Mouse (Mus musculus): ENCODE results near the gene Rars. TPM values are rescaled to one million over a fixed set of nuclear protein-coding genes. Genes with fewer than 3 reads are reported as not detected.

Gene Rars
- polyA plus RNA-seq, 1 experiment from 2014 or later = 137 TPM

GRCm38 (mm10) chr11:35784002-35784401 lies 50.3 kb downstream of the Rars start:
- H3K4me1 ChIP-seq (replicated peaks; ENCODE audit: control insufficient read depth, insufficient read depth, low read length) = no peaks in the 10 kb centered on the region
- H3K27ac ChIP-seq (ENCODE audit: low read depth, low read length) = no peak overlapping the region
- H3K36me3 ChIP-seq (ENCODE audit: control insufficient read depth, insufficient read depth, low read length) = peaks cover 34% of the 10 kb centered on the region
- no peak for ATAC-seq (replicated peaks; ENCODE audit: low FRiP score)
- WGBS = 89% methylated on average over 3 of the region's 3 CpGs
- H3K4me3 ChIP-seq (ENCODE audit: low read depth, low read length) = no peak overlapping the region
- H3K4me2 ChIP-seq = no peak overlapping the region
- H3K9me3 ChIP-seq (ENCODE audit: control insufficient read depth, low read length) = no peaks in the 10 kb centered on the region
- DNase-seq (ENCODE audit: low spot score) = no peak
- H3K9ac ChIP-seq (ENCODE audit: low read depth, low read length) = no peak overlapping the region
- H3K27me3 ChIP-seq (replicated peaks; ENCODE audit: control insufficient read depth, insufficient read depth, low read length) = no peaks in the 10 kb centered on the region

- Histone ChIP-seq H3K4me1 (replicated peaks; ENCODE audit: control insufficient read depth, insufficient read depth, low read length) (no peaks in the 10 kb centered on the region), H3K27me3 (replicated peaks; ENCODE audit: control insufficient read depth, insufficient read depth, low read length) (no peaks in the 10 kb centered on the region), H3K9me3 (ENCODE audit: control insufficient read depth, low read length) (no peaks in the 10 kb centered on the region), H3K4me2 (no peak overlapping the region), H3K4me3 (ENCODE audit: low read depth, low read length) (no peak overlapping the region), H3K36me3 (ENCODE audit: control insufficient read depth, insufficient read depth, low read length) (peaks cover 41% of the 10 kb centered on the region), H3K27ac (ENCODE audit: low read depth, low read length) (no peak overlapping the region), H3K9ac (ENCODE audit: low read depth, low read length) (no peak overlapping the region)
- no peak for DNase-seq (ENCODE audit: low spot score)
- no peak for ATAC-seq (replicated peaks; ENCODE audit: low FRiP score)
- 90% methylated on average over 5 of the region's 5 CpGs for WGBS
Measured at GRCm38 (mm10) chr11:35783038-35783437, 51.3 kb downstream of the Rars start.

DNA sequence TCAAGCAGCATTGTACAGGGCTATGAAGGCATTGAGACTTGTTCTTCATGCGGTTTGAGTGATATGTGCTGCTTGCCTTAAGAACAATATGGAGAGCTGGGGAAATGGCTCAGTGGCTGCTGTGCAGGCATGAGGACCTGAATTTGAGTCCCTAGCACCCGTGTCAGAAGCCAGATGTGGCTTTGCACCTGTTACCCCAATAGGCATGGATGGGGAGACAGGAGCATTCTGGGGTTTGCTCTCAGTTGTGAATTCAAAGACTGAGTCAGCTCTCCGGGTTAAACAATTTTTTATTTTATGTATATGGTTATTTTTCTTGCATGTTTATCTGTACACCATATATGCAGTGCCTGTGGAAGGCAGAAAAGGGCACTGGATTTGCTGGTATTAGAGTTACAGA lies 51.9 kb downstream of the Rars start:
- Histone ChIP-seq H3K27me3 (replicated peaks; ENCODE audit: control insufficient read depth, insufficient read depth, low read length) (no peaks in the 10 kb centered on the region), H3K4me3 (ENCODE audit: low read depth, low read length) (no peak overlapping the region), H3K9ac (ENCODE audit: low read depth, low read length) (no peak overlapping the region), H3K27ac (ENCODE audit: low read depth, low read length) (no peak overlapping the region), H3K4me2 (no peak overlapping the region), H3K9me3 (ENCODE audit: control insufficient read depth, low read length) (no peaks in the 10 kb centered on the region), H3K36me3 (ENCODE audit: control insufficient read depth, insufficient read depth, low read length) (peaks cover 47% of the 10 kb centered on the region), H3K4me1 (replicated peaks; ENCODE audit: control insufficient read depth, insufficient read depth, low read length) (no peaks in the 10 kb centered on the region)
- ATAC-seq (replicated peaks; ENCODE audit: low FRiP score) = no peak
- 95% methylated on average over 3 of the region's 3 CpGs for WGBS
- DNase-seq (ENCODE audit: low spot score) = no peak

DNA sequence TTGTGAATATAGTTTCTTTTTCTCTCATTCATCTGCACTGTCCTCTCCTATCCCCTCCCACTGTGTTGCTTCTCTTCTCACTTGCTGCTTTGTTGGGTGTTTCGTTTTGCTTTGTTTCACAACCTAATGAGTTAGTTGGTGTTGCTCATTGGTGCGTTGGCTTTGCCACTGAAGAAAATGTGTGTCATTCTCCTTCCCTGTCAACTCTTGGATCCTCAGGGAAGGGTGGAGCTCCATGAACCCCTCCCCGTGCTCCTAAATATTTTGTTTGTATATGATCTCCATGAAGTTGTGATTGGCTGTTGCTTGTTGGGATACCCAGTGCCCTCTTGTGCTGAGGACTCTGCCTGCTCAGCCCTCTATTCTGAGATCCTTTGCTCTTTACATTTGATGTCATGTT lies 54.0 kb downstream of the Rars start:
- DNase-seq (ENCODE audit: low spot score) (no peak), ATAC-seq (replicated peaks; ENCODE audit: low FRiP score) (no peak)
- H3K9ac ChIP-seq (ENCODE audit: low read depth, low read length) = no peak overlapping the region
- no peak overlapping the region for H3K27ac ChIP-seq (ENCODE audit: low read depth, low read length)
- H3K4me1 ChIP-seq (replicated peaks; ENCODE audit: control insufficient read depth, insufficient read depth, low read length) = no peaks in the 10 kb centered on the region
- H3K36me3 ChIP-seq (ENCODE audit: control insufficient read depth, insufficient read depth, low read length) = peaks cover 50% of the 10 kb centered on the region
- H3K27me3 ChIP-seq (replicated peaks; ENCODE audit: control insufficient read depth, insufficient read depth, low read length) = no peaks in the 10 kb centered on the region
- 91% methylated on average over 3 of the region's 3 CpGs for WGBS
- no peak overlapping the region for H3K4me2 ChIP-seq
- no peaks in the 10 kb centered on the region for H3K9me3 ChIP-seq (ENCODE audit: control insufficient read depth, low read length)
- no peak overlapping the region for H3K4me3 ChIP-seq (ENCODE audit: low read depth, low read length)

DNA sequence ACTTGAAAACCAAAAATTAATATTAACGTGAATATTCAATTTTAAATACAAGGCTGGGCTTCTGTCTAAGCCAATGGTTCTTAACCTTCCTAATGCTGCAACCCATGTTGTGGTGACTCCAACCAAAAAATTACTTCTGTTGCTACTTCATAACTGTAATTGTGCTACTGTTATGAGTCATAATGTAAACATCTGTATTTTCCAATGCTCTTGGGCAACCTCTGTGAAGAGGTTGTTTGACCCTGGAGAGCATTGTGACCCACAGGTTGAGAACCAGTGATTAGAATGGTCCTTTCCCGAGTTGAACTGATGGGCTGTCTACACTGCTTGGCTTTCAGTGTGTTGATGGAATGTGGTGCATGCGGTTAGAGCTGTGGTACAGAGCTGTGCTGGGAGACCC lies 57.9 kb downstream of the Rars start:
- no peak for DNase-seq (ENCODE audit: low spot score)
- WGBS = 94% methylated on average over 3 of the region's 3 CpGs
- H3K36me3 ChIP-seq (ENCODE audit: control insufficient read depth, insufficient read depth, low read length) = peaks cover 26% of the 10 kb centered on the region
- no peak overlapping the region for H3K9ac ChIP-seq (ENCODE audit: low read depth, low read length)
- H3K4me2 ChIP-seq = no peak overlapping the region
- H3K27ac ChIP-seq (ENCODE audit: low read depth, low read length) = no peak overlapping the region
- H3K4me1 ChIP-seq (replicated peaks; ENCODE audit: control insufficient read depth, insufficient read depth, low read length) = no peaks in the 10 kb centered on the region
- ATAC-seq (replicated peaks; ENCODE audit: low FRiP score) = no peak
- no peaks in the 10 kb centered on the region for H3K9me3 ChIP-seq (ENCODE audit: control insufficient read depth, low read length)
- no peak overlapping the region for H3K4me3 ChIP-seq (ENCODE audit: low read depth, low read length)
- no peaks in the 10 kb centered on the region for H3K27me3 ChIP-seq (replicated peaks; ENCODE audit: control insufficient read depth, insufficient read depth, low read length)

DNA sequence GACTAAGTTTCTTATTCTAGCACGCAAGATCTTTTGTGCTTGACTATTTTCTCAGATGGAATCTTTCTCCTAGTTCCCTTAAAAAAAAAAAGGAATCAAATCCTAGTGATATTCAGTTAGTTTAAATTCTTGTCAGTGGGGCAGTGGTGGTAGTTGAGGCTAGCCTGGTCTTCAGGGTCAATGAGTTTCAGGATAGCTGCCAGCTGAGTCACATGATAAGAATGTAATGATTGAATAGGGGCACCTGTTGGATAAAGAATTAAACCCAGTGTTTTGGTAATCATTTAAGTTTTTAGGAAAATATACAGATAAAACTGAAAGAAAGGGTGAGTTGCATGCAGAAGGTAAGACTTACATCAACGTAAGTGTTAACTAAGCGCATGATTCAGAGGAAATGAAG lies 58.7 kb downstream of the Rars start:
- H3K27me3 ChIP-seq (replicated peaks; ENCODE audit: control insufficient read depth, insufficient read depth, low read length) = no peaks in the 10 kb centered on the region
- H3K9ac ChIP-seq (ENCODE audit: low read depth, low read length) = no peak overlapping the region
- H3K36me3 ChIP-seq (ENCODE audit: control insufficient read depth, insufficient read depth, low read length) = peaks cover 26% of the 10 kb centered on the region
- WGBS = 89% methylated on average over 3 of the region's 3 CpGs
- H3K27ac ChIP-seq (ENCODE audit: low read depth, low read length) = no peak overlapping the region
- no peak overlapping the region for H3K4me3 ChIP-seq (ENCODE audit: low read depth, low read length)
- no peaks in the 10 kb centered on the region for H3K9me3 ChIP-seq (ENCODE audit: control insufficient read depth, low read length)
- ATAC-seq (replicated peaks; ENCODE audit: low FRiP score) (no peak), DNase-seq (ENCODE audit: low spot score) (no peak)
- peaks cover 2% of the 10 kb centered on the region; the same call in 1 of the 2 replicates for H3K4me1 ChIP-seq (replicated peaks; ENCODE audit: control insufficient read depth, insufficient read depth, low read length)
- H3K4me2 ChIP-seq = no peak overlapping the region

- H3K36me3 ChIP-seq (ENCODE audit: control insufficient read depth, insufficient read depth, low read length) = peaks cover 5% of the 10 kb centered on the region; the same call in 1 of the 2 replicates
- 51% methylated on average over 9 of the region's 9 CpGs for WGBS
- H3K4me1 ChIP-seq (replicated peaks; ENCODE audit: control insufficient read depth, insufficient read depth, low read length) = peaks cover 4% of the 10 kb centered on the region; the same call in 1 of the 2 replicates
- DNase-seq (ENCODE audit: low spot score) = no peak
- peak overlapping the region; percentile 65 for H3K4me3 ChIP-seq (ENCODE audit: low read depth, low read length)
- H3K27ac ChIP-seq (ENCODE audit: low read depth, low read length) = no peak overlapping the region
- H3K9me3 ChIP-seq (ENCODE audit: control insufficient read depth, low read length) = no peaks in the 10 kb centered on the region
- no peaks in the 10 kb centered on the region for H3K27me3 ChIP-seq (replicated peaks; ENCODE audit: control insufficient read depth, insufficient read depth, low read length)
- H3K9ac ChIP-seq (ENCODE audit: low read depth, low read length) = peak overlapping the region; percentile 73
- no peak for ATAC-seq (replicated peaks; ENCODE audit: low FRiP score)
- H3K4me2 ChIP-seq = peak overlapping the region; percentile 75
Measured at GRCm38 (mm10) chr11:35770741-35771504, 63.4 kb downstream of the Rars start.

GRCm38 (mm10) chr11:35769746-35770437 lies 64.4 kb downstream of the Rars start:
- ATAC-seq (replicated peaks; ENCODE audit: low FRiP score) (peak; percentile 90), DNase-seq (ENCODE audit: low spot score) (peak; percentile 82)
- WGBS = under 1% methylated on average over 33 of the region's 41 CpGs

More at GRCm38 (mm10) chr11:35769746-35770437, 64.4 kb downstream of the Rars start:
- no peaks in the 10 kb centered on the region for H3K9me3 ChIP-seq (ENCODE audit: control insufficient read depth, low read length)
- peak overlapping the region; percentile 74 for H3K27ac ChIP-seq (ENCODE audit: low read depth, low read length)
- peak overlapping the region; percentile 73 for H3K9ac ChIP-seq (ENCODE audit: low read depth, low read length)
- peaks cover 4% of the 10 kb centered on the region; the same call in 1 of the 2 replicates for H3K4me1 ChIP-seq (replicated peaks; ENCODE audit: control insufficient read depth, insufficient read depth, low read length)
- H3K36me3 ChIP-seq (ENCODE audit: control insufficient read depth, insufficient read depth, low read length) = peaks cover 5% of the 10 kb centered on the region; the same call in 1 of the 2 replicates
- peak overlapping the region; percentile 75 for H3K4me2 ChIP-seq
- H3K27me3 ChIP-seq (replicated peaks; ENCODE audit: control insufficient read depth, insufficient read depth, low read length) = no peaks in the 10 kb centered on the region
- peak overlapping the region; percentile 65 for H3K4me3 ChIP-seq (ENCODE audit: low read depth, low read length)
